16 mouse cellular contexts compared by ENCODE assay signal in genomic region chr9:62613053-62613452, GRCm38 (mm10).
DNase-seq lines count a peak whose midpoint lies in the region; ATAC-seq and TF ChIP-seq lines count a peak whose summit lies in the region.
"Had no signal": no experiment of that assay in that cellular context is flagged by ENCODE, and none has a peak within 500 bp of the region (broad histone marks: within the 10 kb centered on the region; RNA-seq: fewer than 3 reads in every experiment).

No protein-coding gene starts in this region.

- no peak overlapping the region for H3K9ac ChIP-seq in stomach, embryonic 15.5 days
- no peak overlapping the region for H3K9ac ChIP-seq in stomach, postnatal 0 days (ENCODE audit: low read length)
- no peak overlapping the region for H3K9ac ChIP-seq in hindbrain, embryonic 13.5 days
- no peak overlapping the region for H3K9ac ChIP-seq in forebrain, postnatal 0 days
- H3K9ac ChIP-seq: liver, embryonic 15.5 days had no signal

- no peak overlapping the region for H3K4me2 ChIP-seq in stomach, embryonic 15.5 days
- H3K4me2 ChIP-seq in stomach, postnatal 0 days (replicated peaks; ENCODE audit: low read depth), result no peak overlapping the region
- H3K4me2 ChIP-seq in hindbrain, embryonic 13.5 days, result no peak overlapping the region
- no peak overlapping the region for H3K4me2 ChIP-seq in forebrain, postnatal 0 days (ENCODE audit: low read depth)
- H3K4me2 ChIP-seq: liver, embryonic 15.5 days had no signal

- 54% methylated on average over 2 of the region's 2 CpGs for WGBS in heart, embryonic 10.5 days
- whole genome bisulfite sequencing in stomach, embryonic 15.5 days, result 64% methylated on average over 2 of the region's 2 CpGs
- 63% methylated on average over 2 of the region's 2 CpGs for WGBS in stomach, postnatal 0 days
- 17% methylated on average over 2 of the region's 2 CpGs for WGBS in hindbrain, embryonic 13.5 days
- 21% methylated on average over 2 of the region's 2 CpGs for WGBS in forebrain, postnatal 0 days

- 0 out of 2 replicates have a peak, but pooled peaks cover 5% of the 10 kb centered on the region for H3K9me3 ChIP-seq in heart, embryonic 10.5 days
- H3K9me3 ChIP-seq in stomach, embryonic 15.5 days, result no peaks in the 10 kb centered on the region
- no peaks in the 10 kb centered on the region for H3K9me3 ChIP-seq in stomach, postnatal 0 days (ENCODE audit: control insufficient read depth, low read length)
- peaks cover 7% of the 10 kb centered on the region; the same call in 1 of the 2 replicates for H3K9me3 ChIP-seq in hindbrain, embryonic 13.5 days
- H3K9me3 ChIP-seq in forebrain, postnatal 0 days (ENCODE audit: low read length), result no peaks in the 10 kb centered on the region; the same call in 1 of the 2 replicates
- H3K9me3 ChIP-seq: liver, embryonic 15.5 days had no signal

- no peak for DNase-seq in heart, embryonic 10.5 days (ENCODE audit: low spot score)
- DNase-seq in heart, adult 18-20 months, result no peak
- no peak for DNase-seq in stomach, postnatal 0 days (ENCODE audit: low spot score)
- DNase-seq in left cerebral cortex, adult 11 months (ENCODE audit: low spot score), result no peak
- DNase-seq in forebrain, postnatal 0 days, result no peak
- DNase-seq in gastrocnemius, postnatal 14 days, result no peak
- DNase-seq: adrenal gland, postnatal 25 days; cerebellum, adult 11 months; heart, postnatal 14 days; kidney, adult 11 months; thymus, adult 18-20 months had no signal

- 0 out of 2 replicates have a peak, but pooled peaks cover 4% of the 10 kb centered on the region for H3K4me1 ChIP-seq in heart, embryonic 10.5 days
- 0 out of 2 replicates have a peak, but pooled peaks cover 4% of the 10 kb centered on the region for H3K4me1 ChIP-seq in stomach, embryonic 15.5 days
- no peaks in the 10 kb centered on the region for H3K4me1 ChIP-seq in stomach, postnatal 0 days (replicated peaks; ENCODE audit: control insufficient read depth, insufficient read depth)
- peaks cover 12% of the 10 kb centered on the region for H3K4me1 ChIP-seq in hindbrain, embryonic 13.5 days (replicated peaks)
- no peaks in the 10 kb centered on the region for H3K4me1 ChIP-seq in forebrain, postnatal 0 days (ENCODE audit: insufficient read depth)
- H3K4me1 ChIP-seq: liver, embryonic 15.5 days had no signal

- H3K27me3 ChIP-seq in heart, embryonic 10.5 days (ENCODE audit: insufficient read depth, poor library complexity, severe bottlenecking), result no peaks in the 10 kb centered on the region
- H3K27me3 ChIP-seq in stomach, embryonic 15.5 days (replicated peaks), result no peaks in the 10 kb centered on the region
- no peaks in the 10 kb centered on the region for H3K27me3 ChIP-seq in stomach, postnatal 0 days (ENCODE audit: control insufficient read depth, insufficient read depth, low read length)
- no peaks in the 10 kb centered on the region for H3K27me3 ChIP-seq in hindbrain, embryonic 13.5 days
- H3K27me3 ChIP-seq in forebrain, postnatal 0 days (ENCODE audit: insufficient read depth, low read length), result no peaks in the 10 kb centered on the region
- H3K27me3 ChIP-seq: liver, embryonic 15.5 days had no signal

- H3K4me3 ChIP-seq in heart, embryonic 10.5 days, result no peak overlapping the region
- no peak overlapping the region for H3K4me3 ChIP-seq in stomach, embryonic 15.5 days (replicated peaks)
- no peak overlapping the region for H3K4me3 ChIP-seq in stomach, postnatal 0 days (ENCODE audit: low read depth, low read length)
- H3K4me3 ChIP-seq in hindbrain, embryonic 13.5 days, result no peak overlapping the region
- no peak overlapping the region for H3K4me3 ChIP-seq in forebrain, postnatal 0 days (ENCODE audit: low read depth, low read length)
- H3K4me3 ChIP-seq: liver, embryonic 15.5 days; myocyte had no signal

- no peaks in the 10 kb centered on the region for H3K36me3 ChIP-seq in heart, embryonic 10.5 days
- H3K36me3 ChIP-seq in stomach, embryonic 15.5 days, result no peaks in the 10 kb centered on the region
- no peaks in the 10 kb centered on the region for H3K36me3 ChIP-seq in stomach, postnatal 0 days (ENCODE audit: control insufficient read depth, insufficient read depth, low read length)
- H3K36me3 ChIP-seq in hindbrain, embryonic 13.5 days, result no peaks in the 10 kb centered on the region
- no peaks in the 10 kb centered on the region for H3K36me3 ChIP-seq in forebrain, postnatal 0 days (ENCODE audit: insufficient read depth)
- H3K36me3 ChIP-seq: liver, embryonic 15.5 days had no signal

- intact Hi-C loops in gastrocnemius, postnatal 14 days (cut with DNase I; ENCODE audit: low total_unique reads), result no loop called here

- no peak for TF ChIP-seq EP300 in stomach, postnatal 0 days (optimal IDR thresholded peaks at IDR 0.05)

- TF ChIP-seq CTCF in stomach, postnatal 0 days (IDR thresholded peaks at IDR 0.05; ENCODE audit: low read depth), result no peak
- TF ChIP-seq CTCF in forebrain, postnatal 0 days (IDR thresholded peaks at IDR 0.05; ENCODE audit: low read depth), result no peak

- peak overlapping the region; percentile 36; the same call in 1 of the 2 replicates for H3K27ac ChIP-seq in heart, embryonic 10.5 days
- H3K27ac ChIP-seq in stomach, embryonic 15.5 days, result 0 out of 2 replicates have a peak overlapping the region, but pooled peaks have one; percentile 21
- no peak overlapping the region for H3K27ac ChIP-seq in stomach, postnatal 0 days (replicated peaks)
- H3K27ac ChIP-seq in hindbrain, embryonic 13.5 days, result 0 out of 2 replicates have a peak overlapping the region, but pooled peaks have one; percentile 13
- no peak overlapping the region for H3K27ac ChIP-seq in forebrain, postnatal 0 days (ENCODE audit: low read depth, low read length)
- H3K27ac ChIP-seq: liver, embryonic 15.5 days; macrophage had no signal

- ATAC-seq in stomach, embryonic 15.5 days (ENCODE audit: insufficient read depth, low FRiP score, low read depth), result peak; percentile 17; the same call in 1 of the 2 replicates
- ATAC-seq in stomach, postnatal 0 days (ENCODE audit: low FRiP score, low TSS enrichment), result no peak
- no peak for ATAC-seq in hindbrain, embryonic 13.5 days (ENCODE audit: low FRiP score)
- no peak for ATAC-seq in forebrain, postnatal 0 days

Comparison
In these comparisons a context has a peak if more than half of its experiments do, and no peak if none do; other contexts are left out.
1. H3K27ac ChIP-seq: peak in heart, embryonic 10.5 days (single experiment), stomach, embryonic 15.5 days (single experiment) and hindbrain, embryonic 13.5 days (single experiment); none in stomach, postnatal 0 days (single experiment) and forebrain, postnatal 0 days (single experiment).